Mouse (Mus musculus): Measurements from ENCODE around the gene Gm5737.

The Gm5737 gene

GRCm38 (mm10) chr7:120874764-120875539 is 62.8 kb downstream of the Gm5737 start:
- DNase-seq (ENCODE audit: low read depth, low spot score), result no peak

- DNase-seq (ENCODE audit: low read depth, low spot score), result no peak
Observed at GRCm38 (mm10) chr7:120875540-120876388, 63.6 kb downstream of the Gm5737 start.

DNA sequence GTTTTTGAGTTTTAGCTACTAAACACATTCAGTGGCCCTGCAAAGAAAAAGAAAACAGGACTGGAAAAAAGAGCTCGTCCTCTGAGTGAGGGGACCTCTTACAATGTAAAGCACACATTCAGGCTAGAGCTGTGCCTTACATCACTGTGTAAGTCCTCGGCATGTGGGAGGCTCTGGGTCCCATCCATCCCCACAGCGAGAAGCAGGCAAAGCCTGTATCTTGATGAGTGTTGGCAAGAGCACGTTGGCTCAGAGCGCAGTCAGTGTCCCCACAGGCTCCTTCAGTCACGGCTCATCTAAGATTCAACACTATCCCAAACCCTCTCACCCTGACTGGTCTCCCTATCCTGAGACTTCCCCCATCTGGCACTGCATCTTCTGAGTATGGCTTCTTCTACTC is 66.1 kb downstream of the Gm5737 start:
- peak; percentile 85 for DNase-seq (ENCODE audit: low read depth, low spot score)

GRCm38 (mm10) chr7:120879972-120880371 is 67.8 kb downstream of the Gm5737 start:
- no peak for DNase-seq (ENCODE audit: low read depth, low spot score)

GRCm38 (mm10) chr7:120880770-120881169 is 68.6 kb downstream of the Gm5737 start:
- DNase-seq (ENCODE audit: low read depth, low spot score), result no peak

Data from brain, adult 2 months (tissue).